Mouse (Mus musculus): ENCODE results near the gene Zmym5.
"Not testable (repeated sequence)": the region's sequence is repeated elsewhere in the genome, so short reads cannot be mapped to it uniquely, and the experiment has no call there.

The Zmym5 gene

DNA sequence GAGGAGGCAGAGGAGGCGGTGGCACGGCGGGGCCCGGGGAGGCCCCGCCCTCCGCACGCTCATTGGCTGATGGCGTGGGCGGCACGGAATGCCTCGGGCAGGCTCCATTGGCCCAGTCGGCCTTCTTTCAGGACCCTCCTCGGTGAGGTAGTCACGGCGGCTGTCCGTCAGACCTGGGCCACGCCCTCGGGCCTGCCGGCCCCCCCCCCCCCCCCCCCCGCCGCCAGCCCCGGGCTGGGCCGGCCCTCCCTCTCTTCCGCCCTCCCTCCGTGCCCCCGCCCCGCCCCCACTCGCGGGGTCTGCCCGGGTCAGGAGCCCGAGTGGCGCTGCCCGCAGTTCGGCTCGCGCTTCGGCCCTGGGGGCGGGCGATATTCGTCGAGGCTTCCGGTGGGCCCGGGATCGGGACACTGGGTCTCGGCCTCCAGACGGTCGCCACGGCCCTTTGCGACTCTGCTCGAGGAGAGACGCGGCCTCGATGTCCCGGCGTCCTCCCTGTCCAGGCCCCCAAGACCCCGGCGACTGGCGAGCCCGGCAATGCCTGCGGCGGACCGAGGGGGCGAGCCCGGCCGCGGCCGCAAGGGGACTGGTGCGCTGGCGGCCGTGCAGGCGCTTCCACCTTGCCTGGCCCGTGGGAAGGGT is at the start of gene Zmym5:
Zmym5 (minus strand) TSS at position 16 of the 639 bp plus-strand sequence.
- DNase-seq (ENCODE audit: inconsistent ontology term), result peak; percentile 94

DNA sequence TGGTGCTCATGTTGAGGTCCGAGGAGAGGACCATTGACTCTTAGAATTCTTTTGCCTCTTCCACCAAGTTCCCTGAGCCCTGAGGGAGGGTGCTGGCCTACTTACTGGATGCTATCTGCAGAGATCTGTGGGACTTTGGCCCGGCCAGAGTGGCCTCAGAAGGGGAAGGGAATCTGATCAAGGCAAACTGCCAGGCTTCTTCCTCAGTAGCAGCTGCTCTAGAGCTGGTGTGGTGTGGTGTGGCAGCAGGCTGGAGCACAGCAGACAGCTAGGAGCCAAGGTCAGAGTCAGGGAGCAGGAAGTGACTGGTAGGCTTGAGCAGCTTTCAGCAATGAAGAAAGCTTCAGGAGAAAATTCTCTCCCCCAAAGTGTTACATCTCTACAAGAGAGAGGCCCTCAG is 38.2 kb upstream of the Zmym5 start:
- DNase-seq (ENCODE audit: inconsistent ontology term), result peak; percentile 8

DNA sequence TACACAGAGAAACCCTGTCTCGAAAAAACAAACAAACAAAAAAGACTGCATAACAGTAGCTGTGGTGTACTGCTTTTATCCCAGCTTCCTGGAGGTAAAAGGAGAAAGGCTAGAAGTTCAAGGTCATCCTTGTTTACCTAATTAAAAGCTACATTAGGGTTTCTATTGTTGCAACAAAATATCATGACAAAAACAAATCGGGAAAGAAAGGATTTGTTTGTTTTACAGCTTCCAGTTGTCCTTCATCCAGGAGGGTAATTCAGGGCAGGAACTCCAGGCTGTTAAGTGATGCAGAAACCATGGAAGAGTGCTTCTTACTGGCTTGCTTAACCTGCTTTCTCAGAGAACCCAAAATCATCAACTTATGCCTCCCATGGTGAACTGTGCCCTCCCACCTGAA is 36.8 kb upstream of the Zmym5 start:
- DNase-seq (ENCODE audit: inconsistent ontology term), result no peak

DNA sequence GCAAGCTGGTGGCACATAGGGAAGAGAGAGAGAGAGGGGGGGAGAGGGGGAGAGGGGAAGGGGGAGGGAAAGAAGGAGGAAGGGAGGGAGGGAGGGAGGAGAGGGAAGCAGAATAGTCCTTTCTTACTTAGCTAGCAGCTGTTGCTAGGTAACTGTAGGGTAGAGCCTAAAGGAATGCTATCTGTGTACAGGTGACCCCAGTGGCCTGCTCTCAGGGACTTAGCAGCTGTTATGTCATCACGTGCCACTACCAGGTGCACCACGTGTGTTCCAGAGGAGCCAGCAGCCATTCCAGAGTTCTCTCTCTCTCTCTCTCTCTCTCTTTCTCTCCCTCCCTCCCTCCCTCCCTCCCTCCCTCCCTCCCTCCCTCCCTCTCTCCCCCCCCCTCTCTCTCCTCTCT is 33.0 kb upstream of the Zmym5 start:
- DNase-seq (ENCODE audit: inconsistent ontology term), result no peak

DNA sequence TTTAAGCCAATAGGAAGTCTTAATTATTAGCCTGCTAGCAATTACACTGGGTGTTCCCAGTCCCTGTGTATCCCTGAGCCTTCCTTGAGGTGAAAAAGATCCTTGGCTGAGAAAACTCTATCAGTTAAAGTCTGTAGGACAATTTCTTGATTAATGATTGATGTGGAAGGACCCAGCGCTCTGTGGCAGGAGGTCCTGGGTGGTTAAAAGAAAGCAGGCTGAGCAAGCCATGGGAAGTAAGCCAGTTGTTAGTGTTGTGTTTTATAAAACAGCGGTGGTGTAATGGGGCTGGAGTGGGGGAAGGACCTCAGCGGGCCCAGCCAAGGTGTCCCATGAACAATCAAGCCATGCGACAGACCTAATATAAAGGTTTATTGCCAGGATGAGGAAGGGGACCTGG is 32.5 kb upstream of the Zmym5 start:
- no peak for DNase-seq (ENCODE audit: inconsistent ontology term)

DNA sequence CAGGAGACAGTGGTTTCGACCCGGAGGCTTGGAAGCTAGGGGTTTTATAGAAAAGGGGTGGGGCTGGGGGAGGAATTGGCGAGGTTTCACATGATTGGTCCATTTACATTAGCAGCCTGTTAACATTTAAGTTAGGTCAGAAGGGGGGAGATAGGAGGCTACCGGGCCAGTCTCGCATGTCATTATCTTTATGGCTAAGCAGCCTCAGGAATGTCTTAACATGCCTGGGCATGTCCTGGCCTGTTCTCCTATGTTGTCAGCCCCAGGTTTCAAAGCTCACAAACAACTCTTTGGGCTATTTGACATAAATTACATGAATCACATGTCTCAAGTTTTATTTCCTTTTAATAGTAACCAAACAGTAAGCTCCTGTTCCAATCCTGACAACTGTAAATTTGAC is 23.1 kb upstream of the Zmym5 start:
- DNase-seq (ENCODE audit: inconsistent ontology term), result not testable (repeated sequence)

DNA sequence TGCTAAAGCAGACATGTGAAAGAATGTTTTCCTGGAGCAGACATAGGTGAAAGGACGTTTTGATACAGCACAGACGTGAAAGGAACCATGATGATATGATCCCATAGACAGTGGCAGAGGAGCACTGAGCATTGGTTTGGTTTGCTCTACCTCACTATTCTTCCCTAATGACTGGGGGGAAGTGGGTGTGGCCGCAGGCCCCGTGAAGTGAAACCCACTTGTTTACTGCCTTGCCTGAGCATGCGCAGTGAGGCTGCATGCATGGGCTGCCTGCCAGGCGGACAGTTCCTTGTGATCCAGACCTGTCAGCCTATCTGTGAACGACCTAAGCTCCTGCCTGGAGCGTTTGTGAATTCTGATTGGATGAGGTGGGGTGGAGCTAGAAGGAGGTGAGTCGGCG is 21.7 kb upstream of the Zmym5 start:
- DNase-seq (ENCODE audit: inconsistent ontology term), result not testable (repeated sequence)

DNA sequence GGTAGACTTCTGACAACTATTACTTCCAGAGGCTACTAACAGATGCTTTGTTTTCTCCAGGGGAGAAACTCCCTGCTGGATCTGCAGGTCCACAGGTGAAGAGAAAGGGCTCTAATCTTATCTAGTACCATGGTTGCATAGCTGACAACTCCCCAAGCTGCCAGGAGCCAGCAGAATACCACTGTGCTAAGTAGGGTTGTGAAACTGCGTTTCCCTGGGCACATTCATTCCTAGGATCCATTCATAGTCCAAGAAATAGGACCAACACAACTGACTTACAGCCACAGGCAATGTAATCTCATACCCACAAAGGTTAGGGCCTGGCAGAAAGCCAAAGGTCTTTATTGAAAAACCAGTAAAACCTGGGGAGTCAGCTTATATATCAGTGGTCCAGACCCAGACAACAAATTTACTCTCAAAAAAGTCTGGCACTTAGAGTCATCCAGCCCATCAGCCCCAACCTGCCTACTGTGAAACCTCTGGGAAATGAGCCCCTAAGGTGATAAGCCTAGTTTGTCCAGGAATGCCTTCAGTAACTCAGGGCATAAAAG is 21.1 kb upstream of the Zmym5 start:
- DNase-seq (ENCODE audit: inconsistent ontology term), result no peak

DNA sequence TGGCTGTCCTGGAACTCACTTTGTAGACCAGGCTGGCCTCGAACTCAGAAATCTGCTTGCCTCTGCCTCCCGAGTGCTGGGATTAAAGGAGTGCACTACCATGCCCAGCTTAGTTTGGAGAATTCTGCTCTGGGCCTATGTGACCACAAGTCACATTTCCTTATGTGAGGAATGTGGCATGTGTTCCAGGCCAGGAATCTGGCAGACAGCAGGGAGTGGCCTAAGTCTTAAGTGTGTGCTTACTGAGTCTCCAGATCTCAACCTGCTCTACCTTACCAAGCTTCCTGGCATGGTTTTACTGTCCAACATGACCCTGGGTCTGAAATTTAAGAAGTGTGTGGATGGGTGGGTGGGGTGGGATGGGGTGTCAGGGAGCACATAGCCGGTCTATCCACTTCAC is 20.6 kb upstream of the Zmym5 start:
- DNase-seq (ENCODE audit: inconsistent ontology term), result no peak

DNA sequence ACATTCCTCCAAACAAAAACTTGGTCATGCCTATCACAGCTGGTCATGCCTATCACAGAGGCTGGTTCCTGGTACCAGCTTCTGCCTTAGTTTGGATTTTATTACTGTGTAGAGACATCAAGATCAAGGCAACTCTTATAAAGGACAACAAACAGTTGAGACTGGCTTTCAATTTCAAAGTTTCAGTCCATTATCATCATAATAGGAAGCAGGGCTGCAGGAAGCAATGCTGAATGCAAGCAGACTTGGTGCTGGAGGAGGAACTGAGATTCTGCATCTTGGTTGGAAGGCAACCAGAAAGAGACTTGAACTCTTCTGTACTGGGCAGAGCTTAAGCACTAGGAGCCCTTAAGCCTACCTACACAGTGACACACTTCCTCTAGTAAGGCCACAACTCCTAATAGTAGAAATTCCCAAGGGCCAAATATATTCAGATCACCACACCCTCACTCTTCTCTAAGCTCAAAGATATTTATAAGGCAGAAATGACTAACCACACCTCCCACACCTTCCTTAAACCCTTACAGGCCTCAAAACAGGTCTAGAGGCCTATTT is 19.1 kb upstream of the Zmym5 start:
- DNase-seq (ENCODE audit: inconsistent ontology term), result no peak

DNA sequence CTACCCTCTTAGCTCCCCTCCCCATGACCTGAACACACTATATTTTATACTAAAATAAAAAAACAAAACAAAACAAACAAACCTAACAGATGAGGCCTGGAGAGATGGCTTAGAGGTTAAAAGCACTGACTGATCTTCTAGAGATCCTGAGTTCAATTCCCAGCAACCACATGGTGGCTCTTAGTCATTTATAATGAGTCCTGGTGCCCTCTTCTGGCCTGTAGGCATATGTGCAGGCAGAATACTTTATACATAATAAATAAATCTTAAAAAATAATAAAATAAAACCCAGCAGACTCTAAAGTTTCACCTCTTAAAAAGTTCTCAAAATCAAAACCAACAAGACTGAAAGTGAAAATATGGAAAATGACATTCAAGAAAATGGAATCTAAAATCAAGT is 13.0 kb upstream of the Zmym5 start:
- no peak for DNase-seq (ENCODE audit: inconsistent ontology term)

DNA sequence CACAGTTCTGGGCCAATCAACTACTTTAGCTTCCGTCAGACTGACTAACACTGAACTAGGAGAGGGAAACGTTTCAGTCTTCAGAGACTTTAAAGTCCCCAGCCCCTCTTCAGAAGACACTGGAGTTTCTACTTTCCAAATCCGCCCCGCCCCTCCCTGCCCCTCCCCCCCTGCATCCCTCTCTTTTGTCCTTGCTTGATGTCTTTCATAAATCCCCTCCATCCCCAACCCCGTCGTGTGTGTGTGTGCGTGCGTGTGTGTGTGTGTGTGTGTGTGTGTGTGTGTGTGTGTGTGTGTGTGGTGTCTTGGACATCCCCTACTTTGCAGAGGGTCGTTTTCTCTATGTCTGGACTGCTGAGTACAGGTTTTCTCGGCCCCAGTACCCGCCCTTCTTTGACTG is 6.1 kb upstream of the Zmym5 start:
- DNase-seq (ENCODE audit: inconsistent ontology term), result no peak

DNA sequence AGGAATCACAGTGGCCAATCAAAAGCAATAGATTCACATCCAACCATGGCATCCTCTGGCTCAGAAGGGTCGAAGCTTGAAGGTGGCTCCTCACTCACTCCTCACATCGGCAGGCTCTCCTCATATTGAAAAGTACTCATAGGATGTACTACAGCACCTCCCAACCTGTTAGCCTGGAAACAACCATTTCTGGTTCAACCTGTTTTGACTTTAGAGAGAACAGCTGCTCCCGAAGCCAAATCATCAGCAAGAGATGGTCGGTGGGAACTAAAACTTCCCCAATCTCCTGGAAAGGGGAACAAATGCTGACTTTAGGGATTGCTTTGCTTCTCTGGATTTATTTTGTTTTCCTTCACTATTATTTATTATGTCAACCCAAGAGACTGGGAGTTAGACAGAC is 5.6 kb upstream of the Zmym5 start:
- no peak for DNase-seq (ENCODE audit: inconsistent ontology term)

DNA sequence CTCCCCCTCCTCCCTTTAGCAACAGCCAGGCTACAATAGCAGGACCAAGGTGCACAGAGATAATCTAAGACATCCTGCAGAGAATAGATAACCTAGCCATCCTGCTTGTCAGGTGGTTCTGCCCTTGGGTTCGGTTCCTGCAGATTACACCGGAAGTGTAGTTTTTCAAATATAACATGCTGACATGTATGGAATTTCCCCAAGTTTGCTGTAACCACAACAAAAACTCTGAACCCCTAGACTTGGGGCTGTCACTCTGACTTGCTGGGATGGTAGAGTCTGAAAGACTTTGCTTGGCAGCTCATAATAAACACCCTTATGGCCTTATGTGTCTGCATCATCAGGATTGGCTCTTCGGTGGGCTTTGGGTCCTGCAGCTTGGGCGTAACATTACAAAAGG is 5.0 kb upstream of the Zmym5 start:
- no peak for DNase-seq (ENCODE audit: inconsistent ontology term)

DNA sequence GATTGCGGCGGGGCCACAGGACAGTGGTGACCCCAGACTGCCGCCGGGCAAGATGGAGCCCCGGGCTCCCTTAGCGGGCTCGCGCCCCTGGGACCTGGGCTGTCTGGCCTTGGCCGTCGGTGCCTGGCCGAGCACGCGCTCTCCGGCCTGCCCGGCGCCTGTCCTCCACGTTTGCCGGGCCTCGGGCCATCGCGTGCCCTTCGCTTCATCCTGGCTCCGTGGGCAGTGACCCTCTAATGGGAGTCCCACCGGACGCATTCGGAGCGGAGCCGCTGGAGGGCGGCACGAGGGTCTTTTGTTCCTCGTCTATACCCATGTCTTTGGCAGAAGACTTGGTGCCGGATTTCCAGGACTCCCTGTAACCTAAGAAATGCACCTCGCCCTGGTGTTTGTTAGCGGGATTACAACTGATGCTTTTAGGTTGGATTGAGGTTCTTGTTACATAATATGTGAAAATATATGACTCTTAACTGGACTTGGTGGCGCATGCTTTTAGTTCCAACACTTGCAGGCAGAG is 1.1 kb upstream of the Zmym5 start:
- peak; percentile 85 for DNase-seq (ENCODE audit: inconsistent ontology term)

DNA sequence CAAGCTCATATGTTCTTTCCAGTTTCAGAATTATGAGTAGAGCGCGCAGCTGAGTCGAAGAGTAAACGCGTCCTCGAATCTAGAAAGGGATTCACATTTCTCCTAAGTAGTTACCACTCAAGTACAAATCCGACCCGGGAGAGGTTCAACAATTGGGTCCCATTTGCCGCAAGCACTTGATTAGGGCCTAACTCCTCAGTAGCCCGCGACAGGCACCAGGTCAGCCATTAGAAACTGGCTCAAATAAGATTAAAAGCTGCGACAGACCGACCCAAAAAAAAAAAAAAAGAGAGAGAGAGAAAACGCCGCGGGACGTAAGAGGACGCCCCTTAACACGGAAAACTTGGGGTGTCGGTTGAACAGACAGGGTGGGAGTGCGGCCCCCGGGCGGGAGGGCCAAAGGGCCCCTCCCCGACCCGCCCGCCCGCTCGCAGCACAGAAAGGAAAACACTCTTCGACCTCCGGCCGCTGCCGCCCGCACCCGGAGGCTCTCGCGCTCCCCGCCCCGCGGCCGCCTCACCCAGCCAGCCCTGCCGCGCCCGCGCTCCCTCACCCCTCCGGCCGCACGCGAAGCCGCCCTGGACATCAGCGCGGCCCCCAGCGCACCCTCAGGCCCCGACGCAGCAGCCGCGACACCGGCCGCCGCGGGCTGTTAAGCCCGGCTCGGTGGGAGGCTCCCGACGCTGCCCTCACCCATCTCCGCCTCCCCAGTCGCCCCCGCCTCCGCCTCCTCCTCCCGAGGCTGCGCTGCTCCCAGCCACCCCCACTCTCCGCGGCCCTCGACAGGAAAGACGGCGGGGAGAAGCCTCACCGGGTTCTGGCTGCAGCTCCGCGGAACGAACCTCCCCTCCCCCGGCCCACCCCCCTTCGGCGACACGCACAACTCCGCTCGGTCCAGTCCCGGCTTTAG is 480 bp downstream of the Zmym5 start:
- DNase-seq (ENCODE audit: inconsistent ontology term), result peak; percentile 61

DNA sequence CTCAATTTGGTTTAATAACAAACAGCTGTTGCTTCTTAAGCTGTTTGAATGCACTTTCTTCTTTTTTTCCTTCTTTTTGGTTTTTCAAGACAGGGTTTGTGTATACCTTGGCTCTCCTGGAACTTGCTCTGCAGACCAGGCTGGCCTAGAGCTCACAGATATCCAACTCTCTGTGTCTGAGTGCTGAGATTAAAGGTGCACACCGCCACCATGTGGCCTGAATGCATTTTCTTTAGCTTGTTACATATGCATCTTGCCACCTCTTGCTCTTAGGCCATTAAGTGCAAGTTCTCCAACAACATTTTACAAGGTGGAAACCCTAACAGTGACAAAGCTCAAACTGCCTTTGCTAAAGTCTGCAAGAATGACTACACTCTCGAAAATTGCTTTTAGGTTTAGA is 18.3 kb downstream of the Zmym5 start:
- DNase-seq (ENCODE audit: inconsistent ontology term), result no peak

DNA sequence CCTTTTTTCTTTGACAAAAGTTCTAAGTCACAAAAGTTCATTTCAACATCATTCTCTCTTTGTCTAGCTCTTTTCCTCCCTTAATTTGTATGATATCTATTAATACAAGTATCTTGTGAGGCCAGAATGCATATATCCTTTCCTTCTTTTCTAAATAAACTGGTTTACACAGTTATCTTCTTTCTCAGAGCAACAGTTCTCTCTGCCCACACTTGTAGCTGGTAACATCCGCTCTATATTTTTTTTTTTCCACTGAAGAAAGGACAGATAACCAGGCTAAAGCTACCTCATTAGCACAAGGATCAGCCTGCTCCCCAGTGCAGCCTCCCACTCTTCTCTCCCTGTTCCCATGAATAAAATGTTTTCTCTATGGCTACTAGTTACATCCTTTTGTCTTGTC is 26.9 kb downstream of the Zmym5 start:
- no peak for DNase-seq (ENCODE audit: inconsistent ontology term)

DNA sequence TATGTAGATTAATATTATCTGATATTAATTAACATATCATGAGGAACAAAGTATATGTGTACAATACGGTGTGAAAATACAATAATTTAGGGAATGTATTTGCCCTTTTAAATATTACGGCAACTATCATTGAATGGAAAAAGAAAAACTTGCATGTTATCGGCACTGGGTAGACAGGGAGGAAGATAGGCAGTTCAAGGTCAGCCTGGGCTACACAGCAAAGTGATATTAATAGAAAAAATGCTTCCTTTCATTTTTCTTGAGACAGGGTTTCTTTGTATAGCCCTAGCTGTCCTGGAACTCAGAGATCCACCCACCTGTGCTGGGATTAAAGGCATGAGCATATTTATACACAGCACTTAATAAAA is 32.6 kb downstream of the Zmym5 start:
- no peak for DNase-seq (ENCODE audit: inconsistent ontology term)

DNA sequence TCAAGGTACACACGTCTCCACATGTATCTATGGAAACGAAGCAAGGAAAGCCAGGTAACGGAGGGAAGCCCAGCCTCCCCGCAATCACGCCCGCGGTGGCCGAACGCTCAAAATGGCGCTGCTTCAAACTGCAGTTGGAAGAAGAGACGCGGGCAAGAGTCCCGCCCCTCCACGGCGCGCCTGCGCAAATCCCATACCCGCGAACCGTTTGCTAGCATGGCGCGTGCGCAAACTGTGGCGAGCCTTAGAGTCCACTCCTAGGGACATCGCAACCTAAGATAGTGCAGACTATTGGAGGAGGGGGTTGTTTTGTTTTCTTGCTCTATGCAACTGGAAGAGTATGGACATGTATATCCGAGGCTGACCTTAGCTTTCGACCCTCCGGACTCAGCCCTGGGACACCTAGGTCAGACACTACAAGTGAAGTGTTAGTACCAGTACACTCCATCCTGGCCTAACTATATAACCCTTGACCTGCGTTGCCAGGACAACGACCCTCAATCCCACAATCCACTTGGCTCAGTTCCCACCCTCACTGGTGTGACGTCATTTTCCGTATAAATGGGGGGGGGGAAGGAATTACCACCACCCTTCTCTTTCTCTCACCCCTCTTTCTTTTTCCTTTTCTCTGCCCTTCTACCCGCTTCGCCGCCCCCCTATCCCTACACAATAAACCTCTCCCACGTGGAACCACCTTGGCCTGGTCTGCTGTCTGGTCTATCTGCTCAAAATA is 33.1 kb downstream of the Zmym5 start, which contains the start of gene Pspc1:
Pspc1 (minus strand) TSS at position 117 of the 733 bp plus-strand sequence.
- DNase-seq (ENCODE audit: inconsistent ontology term), result peak; percentile 97

DNA sequence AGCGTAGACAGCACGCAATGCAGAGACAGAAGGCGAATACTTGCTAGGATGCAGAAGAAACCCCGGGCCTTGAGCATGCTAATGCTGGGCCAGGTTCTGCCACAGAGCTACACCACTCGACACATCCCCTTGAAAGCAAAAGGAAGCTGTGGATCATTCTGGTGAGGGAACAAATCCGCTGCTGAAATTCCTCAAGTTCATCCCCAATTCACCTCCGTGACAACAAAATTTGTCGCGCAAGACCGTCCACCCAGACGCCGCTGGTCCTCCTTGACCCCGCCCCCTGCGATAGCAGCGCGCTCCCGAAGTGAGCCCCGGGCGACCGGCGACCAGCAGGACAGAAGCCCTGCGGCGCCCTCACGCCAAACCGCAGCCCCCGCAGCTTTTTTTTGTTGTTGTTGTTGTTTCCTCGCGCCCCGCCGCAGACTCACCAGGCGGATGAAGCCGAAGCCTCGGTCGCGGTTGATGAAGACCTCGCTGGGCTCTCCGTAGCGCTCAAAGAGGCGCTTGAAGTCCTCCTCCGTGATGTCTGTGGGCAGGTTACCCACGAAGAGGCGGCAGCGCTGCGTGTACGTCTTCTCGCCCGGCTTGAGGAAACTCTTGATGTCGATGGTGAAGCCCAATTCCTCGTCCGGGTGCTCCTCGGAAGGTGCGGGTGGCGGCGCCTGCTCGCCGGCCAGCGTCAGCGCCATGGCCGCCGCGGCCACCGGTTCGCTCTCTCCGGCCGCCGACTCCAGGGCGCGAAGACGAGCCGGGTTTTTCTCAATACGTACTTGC is 34.0 kb downstream of the Zmym5 start:
- peak; percentile 77 for DNase-seq (ENCODE audit: inconsistent ontology term)

All from Muller cell, postnatal 12 days (primary cell).